Mouse (Mus musculus): ENCODE results near the gene Atp8b2.

DNA sequence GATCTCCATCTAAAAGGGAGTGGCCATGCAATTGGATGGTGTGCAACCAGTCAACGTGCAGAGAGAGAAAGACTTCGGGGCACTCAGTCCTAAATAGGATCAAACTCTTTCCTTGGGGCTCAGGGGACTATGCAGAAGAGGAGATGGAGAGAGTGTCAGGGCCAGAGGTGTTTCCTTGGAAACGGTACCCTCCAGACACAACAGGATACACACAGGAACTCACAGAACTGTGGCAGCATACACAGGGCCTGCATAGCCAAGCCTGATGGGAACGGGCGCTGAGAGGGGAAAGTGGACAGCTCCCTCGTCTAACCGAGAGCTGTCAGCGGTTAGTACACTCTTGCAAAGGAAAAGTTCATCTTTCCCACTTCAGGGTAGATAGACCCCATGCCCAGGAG lies 63.8 kb downstream of the Atp8b2 start:
- TF ChIP-seq CTCF (conservative IDR thresholded peaks at IDR 0.05 in 1 of 2, IDR thresholded peaks at IDR 0.05 in 1 of 2; ENCODE audit: low read depth in 2 of 2, low read length in 2 of 2) (no peak), E2F4 (IDR thresholded peaks at IDR 0.05; ENCODE audit: insufficient replicate concordance, low read depth, low read length) (no peak), USF1 (IDR thresholded peaks at IDR 0.05; ENCODE audit: low read depth, low read length) (no peak), JUND (conservative IDR thresholded peaks at IDR 0.05; ENCODE audit: low read depth, low read length) (no peak), TCF12 (IDR thresholded peaks at IDR 0.05; ENCODE audit: low read depth, low read length) (no peak), ELF1 (IDR thresholded peaks at IDR 0.05; ENCODE audit: low read depth, low read length) (no peak), UBTF (IDR thresholded peaks at IDR 0.05; ENCODE audit: low read depth, low read length) (no peak), EP300 (IDR thresholded peaks at IDR 0.05; ENCODE audit: low read length) (no peak), POLR2AphosphoS2 (IDR thresholded peaks at IDR 0.05; ENCODE audit: low read depth, low read length) (no peak), RCOR1 (conservative IDR thresholded peaks at IDR 0.05; ENCODE audit: low read depth, low read length) (no peak), ZC3H11A (IDR thresholded peaks at IDR 0.05; ENCODE audit: low read depth, low read length) (no peak), KAT2A (IDR thresholded peaks at IDR 0.05; ENCODE audit: insufficient replicate concordance, low read length) (no peak), POLR2A (IDR thresholded peaks at IDR 0.05; ENCODE audit: low read depth, low read length) (no peak), NRF1 (IDR thresholded peaks at IDR 0.05; ENCODE audit: low read depth, low read length) (no peak)

Measured in CH12.LX (cell line).